Mouse (Mus musculus): ENCODE measurements around the gene Tpcn2.

Tpcn2 gene

DNA sequence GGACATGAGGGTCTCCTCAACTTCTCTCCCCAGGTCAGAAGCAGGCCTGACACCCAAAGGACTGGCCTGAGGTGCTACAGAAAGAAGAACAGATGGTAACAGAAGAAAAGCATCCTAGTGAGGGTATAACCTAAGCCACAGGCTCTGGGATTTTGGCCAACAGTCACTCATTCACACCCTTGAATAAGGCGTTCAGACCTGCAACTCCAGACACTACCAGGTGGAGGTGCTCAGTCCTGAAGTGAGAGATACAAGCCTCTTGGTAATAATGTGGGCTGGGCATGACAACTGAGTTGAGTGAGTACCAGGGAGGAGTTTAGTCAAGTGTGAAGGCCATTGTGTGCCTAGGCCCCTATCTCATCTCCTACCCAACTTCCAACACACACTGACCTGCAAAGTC lies 129.7 kb downstream of the Tpcn2 start:
- no peak for DNase-seq (ENCODE audit: low spot score)

DNA sequence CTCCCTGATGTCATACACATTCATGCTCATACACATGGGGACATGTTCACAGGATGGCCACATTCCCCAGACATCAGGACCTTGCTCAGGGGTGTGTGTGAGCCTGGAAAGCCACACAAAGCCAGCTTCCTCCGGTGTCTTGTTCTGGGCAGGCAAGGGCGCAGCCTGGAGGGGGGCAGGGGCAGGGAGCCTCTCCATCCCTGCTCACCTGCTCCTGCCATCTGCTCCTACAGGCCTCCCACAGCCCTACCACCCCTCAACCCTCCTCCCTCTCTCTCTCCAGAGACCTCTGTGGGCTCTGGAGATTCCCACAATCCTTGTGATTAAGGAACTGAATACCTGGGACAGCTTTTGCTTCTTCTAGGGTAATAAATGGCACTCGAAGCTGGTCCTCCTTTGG lies 132.0 kb downstream of the Tpcn2 start:
- DNase-seq (ENCODE audit: low spot score): no peak

DNA sequence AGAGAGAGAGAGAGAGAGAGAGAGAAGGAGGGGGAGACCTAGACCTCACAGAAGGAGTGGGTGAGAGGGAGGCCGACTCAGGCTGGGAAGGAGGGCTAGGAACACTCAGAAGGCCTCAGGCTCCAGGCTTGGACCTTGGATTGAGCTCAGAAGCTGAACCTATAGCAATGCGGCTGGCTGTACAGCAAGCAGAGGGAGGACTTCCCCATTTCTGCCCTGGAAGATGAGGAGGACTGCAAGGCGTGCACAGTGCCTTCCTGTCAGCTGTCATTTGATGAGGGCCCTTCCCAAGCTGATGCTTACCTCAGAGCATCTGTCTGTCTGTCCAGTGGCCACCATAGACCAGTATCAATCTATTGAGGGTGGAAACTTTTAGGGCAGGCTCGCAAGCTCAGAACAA lies 134.9 kb downstream of the Tpcn2 start:
- no peak for DNase-seq (ENCODE audit: low spot score)

DNA sequence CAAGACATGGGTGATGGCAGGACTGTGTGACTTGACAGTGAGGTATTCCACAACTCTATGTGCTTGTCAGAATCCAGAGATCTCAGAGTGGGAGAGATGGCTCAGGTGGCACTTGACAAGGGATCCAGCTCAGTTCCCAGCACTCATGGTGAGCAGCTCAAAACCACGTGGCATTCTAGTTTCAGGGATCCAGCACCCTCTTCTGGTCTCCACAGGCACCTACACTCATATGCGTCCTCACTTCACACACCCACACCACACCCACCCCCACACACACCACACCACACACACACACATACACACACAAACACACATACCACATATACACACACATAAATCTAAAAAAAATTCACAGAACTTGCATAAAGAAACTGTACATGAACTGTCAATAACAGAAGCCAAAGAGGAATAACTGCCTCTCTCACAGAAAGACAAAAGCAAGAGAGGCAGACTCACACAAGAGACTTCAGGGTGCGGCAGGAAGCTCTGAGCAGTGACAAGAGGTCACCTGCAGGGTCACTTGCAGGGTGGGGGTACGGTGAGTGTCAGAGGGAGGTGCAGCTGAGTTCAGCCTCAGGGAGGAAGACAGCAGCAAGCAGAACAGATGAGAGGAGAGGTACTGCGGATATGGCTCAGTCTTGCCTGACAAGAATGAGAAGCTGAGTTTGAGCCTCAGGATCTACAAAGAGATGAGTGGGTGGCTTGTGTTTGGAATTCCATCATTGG lies 135.7 kb downstream of the Tpcn2 start:
- DNase-seq (ENCODE audit: low spot score): no peak

DNA sequence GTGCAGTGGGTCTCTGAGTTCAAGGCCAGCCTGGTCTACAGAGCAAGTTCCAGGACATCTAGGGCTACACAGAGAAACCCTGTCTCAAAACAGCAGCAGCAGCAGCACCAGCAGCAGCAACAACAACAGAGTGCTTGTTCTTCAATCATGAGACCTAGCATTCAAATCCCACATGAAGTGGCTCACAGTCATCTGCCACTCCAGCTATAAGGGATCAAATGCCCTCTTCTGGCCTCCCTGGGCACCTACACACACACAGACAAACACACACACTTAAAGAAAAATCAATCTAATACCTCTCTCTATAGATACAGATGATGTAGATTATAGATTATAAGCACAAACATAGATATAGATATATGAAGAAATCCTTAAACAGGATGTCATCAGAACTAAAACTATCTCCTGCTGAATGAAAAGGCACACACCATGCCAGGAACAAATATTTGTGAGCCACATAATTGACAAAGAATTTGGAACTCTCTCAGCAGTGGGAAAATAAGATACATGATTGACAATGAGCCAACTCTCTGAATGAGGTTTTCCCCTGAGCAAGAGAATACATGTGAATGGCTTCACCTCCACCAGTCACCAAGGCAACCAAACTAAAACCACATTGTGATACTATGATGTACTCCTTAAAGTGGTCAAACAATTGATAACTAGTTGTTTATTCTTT lies 137.4 kb downstream of the Tpcn2 start:
- no peak for DNase-seq (ENCODE audit: low spot score)

DNA sequence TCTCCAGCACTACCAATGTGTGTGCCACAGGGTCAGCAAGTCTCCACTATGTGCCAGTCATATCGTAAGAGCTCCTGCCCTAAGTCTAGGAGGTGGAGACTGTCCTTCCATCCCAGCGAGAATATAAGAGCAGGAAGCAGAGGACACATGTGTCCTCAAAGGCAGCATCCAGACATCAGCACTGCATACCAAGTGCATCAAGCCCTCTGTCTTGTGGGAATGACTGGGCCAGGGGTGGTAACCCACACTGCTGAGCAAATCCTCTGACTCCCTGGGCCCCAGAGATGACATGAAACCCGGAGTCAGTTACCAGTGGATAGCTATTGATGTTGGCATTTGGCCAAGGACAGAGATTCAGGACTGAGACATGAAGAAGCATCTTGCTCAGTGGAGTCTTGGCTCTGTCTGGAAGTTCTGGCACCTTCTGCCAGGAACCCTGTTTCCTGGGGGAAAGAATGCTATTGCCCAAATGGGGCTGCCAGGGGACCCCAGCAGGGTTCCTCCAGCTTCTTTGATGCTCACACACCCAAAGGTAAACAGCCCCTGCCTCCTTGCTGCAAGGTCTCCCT lies 140.2 kb downstream of the Tpcn2 start:
- no peak for DNase-seq (ENCODE audit: low spot score)

DNA sequence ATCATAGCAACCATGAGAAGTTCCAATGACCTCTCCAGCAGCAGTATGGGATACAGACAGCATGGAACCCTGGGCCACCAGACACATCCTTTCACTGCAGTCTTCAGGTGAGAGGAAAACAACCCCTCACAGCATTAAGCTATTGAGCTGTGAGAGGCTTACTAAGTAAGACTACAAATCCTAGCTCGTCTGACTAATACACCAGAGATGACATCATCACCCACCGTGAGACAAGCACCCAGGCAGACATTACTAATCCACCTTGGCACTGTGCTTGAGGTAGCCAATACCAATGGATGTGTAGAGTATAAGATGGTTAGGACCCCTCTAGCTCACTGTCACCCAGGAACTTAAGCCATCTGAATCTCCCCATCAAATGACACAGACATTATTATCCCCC lies 143.2 kb downstream of the Tpcn2 start:
- no peak for DNase-seq (ENCODE audit: low spot score)

DNA sequence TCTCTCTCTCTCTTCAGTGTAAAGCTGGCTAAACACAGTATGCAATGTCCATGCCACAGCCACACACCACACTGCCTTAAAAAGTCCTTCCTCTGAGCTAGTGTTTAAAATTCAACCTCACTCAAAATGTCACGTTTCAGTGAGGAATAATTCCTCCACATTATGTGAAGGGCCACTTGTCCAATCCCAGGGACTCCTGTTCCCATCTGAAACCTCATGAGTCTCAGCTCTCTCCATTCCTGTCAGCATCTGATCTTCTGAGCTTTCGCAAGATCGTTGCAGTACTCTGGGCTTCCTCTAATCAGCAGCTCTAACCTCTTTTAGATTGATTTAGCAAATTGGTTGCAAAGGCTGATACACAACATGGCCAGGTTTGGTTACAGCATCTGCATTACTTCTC lies 144.2 kb downstream of the Tpcn2 start:
- no peak for DNase-seq (ENCODE audit: low spot score)

DNA sequence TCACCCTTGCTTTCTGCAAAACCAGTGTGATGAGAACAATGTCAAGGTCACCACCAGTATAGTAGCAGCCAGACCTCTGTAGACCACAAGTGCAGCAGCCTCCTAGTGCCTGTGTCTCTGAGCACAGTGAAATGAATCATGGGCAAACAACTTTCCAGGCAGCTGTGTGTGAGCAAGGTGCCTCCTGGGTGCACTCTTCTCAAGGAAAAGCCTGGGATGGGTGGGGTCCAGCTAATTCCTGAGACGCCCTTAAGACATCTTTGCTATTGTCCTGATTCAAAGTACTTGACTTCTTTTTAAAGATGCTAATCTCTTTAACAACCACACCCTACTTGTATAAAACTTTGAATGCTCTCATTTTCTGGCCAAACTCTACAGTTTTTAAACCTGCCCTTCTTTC lies 144.7 kb downstream of the Tpcn2 start:
- no peak for DNase-seq (ENCODE audit: low spot score)

DNA sequence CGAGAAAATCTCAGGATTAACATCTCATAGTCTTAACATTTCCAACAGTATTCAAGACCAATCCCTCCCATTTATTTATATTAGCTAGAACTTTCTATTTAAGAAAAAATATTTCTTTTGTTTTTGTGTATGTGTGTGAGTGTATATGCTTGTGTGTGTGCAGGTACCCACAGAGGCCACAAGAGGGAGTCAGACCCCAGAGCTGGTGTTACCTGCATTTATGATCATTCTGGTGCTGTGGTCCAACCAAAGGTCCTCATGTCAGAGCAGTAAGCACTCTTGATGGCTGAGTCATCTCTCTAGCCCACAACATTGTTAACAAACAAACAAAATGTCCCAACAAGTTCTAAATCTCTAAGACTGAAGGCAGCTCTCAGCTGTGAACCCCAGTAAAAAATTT lies 145.9 kb downstream of the Tpcn2 start:
- DNase-seq (ENCODE audit: low spot score): no peak

DNA sequence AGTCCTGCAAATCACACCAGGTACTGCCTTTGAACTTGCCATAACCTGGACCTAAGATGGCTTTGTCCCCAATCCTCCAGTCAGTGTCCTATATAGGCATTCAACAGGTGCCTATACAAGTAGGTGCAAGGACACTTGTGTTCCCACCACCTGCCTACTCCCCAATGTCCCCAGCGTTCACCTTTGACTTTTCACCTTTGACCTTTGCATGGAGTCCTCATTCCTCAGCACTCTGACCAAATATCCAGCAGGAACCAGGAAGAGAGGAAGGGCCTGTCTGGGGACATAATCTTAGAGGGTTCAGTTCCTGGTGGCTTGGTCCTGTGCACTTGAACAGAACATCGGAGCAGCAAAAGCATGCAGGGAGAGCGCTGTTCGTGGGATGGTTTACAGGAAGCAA lies 147.0 kb downstream of the Tpcn2 start:
- DNase-seq (ENCODE audit: low spot score): no peak

All from layer of hippocampus, adult 11-12 months (tissue).